Mouse (Mus musculus): Measurements from ENCODE around the gene H2-Q6.
"Not testable (repeated sequence)": the region's sequence is repeated elsewhere in the genome, so short reads cannot be mapped to it uniquely, and the experiment has no call there.

GRCm38 (mm10) chr17:35413057-35413456, 11.6 kb upstream of the H2-Q6 start:
- not testable (repeated sequence) for TF ChIP-seq POLR2A (IDR thresholded peaks at IDR 0.05; ENCODE audit: low read depth, low read length); CTCF (IDR thresholded peaks at IDR 0.05; ENCODE audit: extremely low read depth, insufficient read length, insufficient replicate concordance, low read depth, low read length)
